In the genomic region with DNA sequence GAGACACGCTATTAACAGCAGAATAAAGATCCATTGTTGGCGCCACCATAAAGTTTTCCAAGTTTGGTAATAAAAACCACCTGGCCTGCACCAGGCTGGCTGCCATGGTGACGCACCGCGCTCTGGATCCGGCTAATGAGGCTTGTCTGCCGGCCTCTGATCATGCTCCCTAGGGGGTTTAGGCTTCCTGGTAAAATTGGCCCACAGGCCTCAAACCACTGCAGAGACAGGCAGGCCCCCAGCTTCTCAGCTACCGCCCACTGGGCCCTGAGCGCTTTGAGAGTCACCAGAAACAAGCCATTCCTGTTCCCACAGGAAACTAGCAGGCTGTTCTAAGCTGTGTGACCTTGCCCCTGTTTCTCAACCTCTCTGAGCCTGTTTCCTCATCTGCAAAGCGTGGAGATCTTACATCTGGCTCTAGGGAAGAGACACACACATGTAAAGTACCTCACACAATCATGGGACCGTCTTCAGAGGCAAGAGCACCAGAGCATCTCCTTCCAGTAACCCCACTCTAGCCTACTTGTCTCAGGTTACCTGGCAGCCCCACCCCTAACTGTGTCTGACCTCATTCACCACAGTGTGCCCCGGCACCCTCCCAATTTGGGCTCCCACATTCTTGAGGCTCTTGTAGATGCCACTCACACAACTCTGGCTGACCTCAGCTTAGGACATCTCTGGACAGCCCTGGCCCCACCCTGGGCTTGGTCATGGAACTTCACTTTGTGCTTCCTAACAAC, we compare ENCODE assay signal across 8 mouse cellular contexts.
A peak's percentile ranks its signal among the peaks of the same experiment; 100 is the strongest.
DNase-seq lines count a peak whose midpoint lies in the region; ATAC-seq lines count a peak whose summit lies in the region.

No protein-coding gene starts in this region.

- peak overlapping the region; percentile 12; the same call in 1 of the 2 replicates for H3K27ac ChIP-seq in limb, embryonic 15.5 days

- no peak overlapping the region for H3K9ac ChIP-seq in limb, embryonic 15.5 days

- peak; percentile 18 to 22 for DNase-seq in spleen, adult 18-20 months
- DNase-seq in spleen, postnatal 4 days (ENCODE audit: low spot score in 2 of 2), result no peak
- peak; percentile 93 for DNase-seq in fibroblast of lung, adult 2 months (ENCODE audit: low read depth)
- peak; percentile 26 for DNase-seq in kidney, adult 11 months
- DNase-seq in frontal cortex, postnatal 36 days (ENCODE audit: low spot score in 2 of 2), result no peak
- DNase-seq in cerebellum, adult 11-12 months, result no peak

- H3K4me3 ChIP-seq in limb, embryonic 15.5 days, result no peak overlapping the region

- H3K9me3 ChIP-seq in limb, embryonic 15.5 days, result no peaks in the 10 kb centered on the region

- 13% methylated on average over 12 of the region's 12 CpGs for WGBS in limb, embryonic 15.5 days

- no peaks in the 10 kb centered on the region for H3K36me3 ChIP-seq in limb, embryonic 15.5 days

- H3K4me1 ChIP-seq in limb, embryonic 15.5 days, result peaks cover 43% of the 10 kb centered on the region

- no peak overlapping the region for H3K4me2 ChIP-seq in limb, embryonic 15.5 days

- ATAC-seq in limb, embryonic 15.5 days (ENCODE audit: insufficient number of reproducible peaks, low FRiP score, low TSS enrichment, low read depth), result peak; percentile 45
- no peak for ATAC-seq in CD4-positive, CD25-positive, alpha-beta regulatory T cell, adult 4 months

- H3K27me3 ChIP-seq in limb, embryonic 15.5 days, result no peaks in the 10 kb centered on the region

Comparison
In these comparisons a context has a peak if more than half of its experiments do, and no peak if none do; other contexts are left out.
1. DNase-seq: peak in spleen, adult 18-20 months (2 of 2), fibroblast of lung, adult 2 months (single experiment) and kidney, adult 11 months (single experiment); none in spleen, postnatal 4 days (0 of 2), frontal cortex, postnatal 36 days (0 of 2) and cerebellum, adult 11-12 months (single experiment).